Mouse (Mus musculus) bone marrow macrophage, adult 2 months (primary cell): ENCODE results near the gene Ppard.

Experiments used
- CTCF ChIP-seq: IDR thresholded peaks from 2 replicates; pipeline ENCODE4 v1.5.1; 2012; ENCODE audit warnings: low read depth, mild to moderate bottlenecking, low read length, moderate library complexity
- POLR2A ChIP-seq: IDR thresholded peaks from 2 replicates; pipeline ENCODE4 v1.6.1; 2012; ENCODE audit warnings: mild to moderate bottlenecking, low read depth, low read length, borderline replicate concordance

DNA sequence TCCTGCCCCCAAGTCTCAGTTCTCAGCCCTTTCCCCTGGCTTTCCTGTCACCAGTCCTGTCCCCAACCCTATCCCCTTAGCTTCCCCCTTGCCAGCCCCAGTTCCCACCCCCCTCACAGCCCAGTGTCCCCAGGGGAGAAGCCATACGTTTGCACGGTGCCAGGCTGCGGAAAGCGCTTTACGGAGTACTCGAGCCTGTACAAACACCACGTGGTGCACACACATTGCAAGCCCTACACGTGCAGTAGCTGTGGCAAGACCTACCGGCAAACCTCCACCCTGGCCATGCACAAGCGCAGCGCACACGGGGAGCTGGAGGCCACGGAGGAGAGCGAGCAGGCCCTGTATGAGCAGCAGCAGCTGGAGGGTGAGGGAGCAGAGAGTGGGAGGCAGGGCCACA is 30.5 kb upstream of the Ppard start:
- TF ChIP-seq CTCF (no peak), POLR2A (no peak)
